Mouse (Mus musculus) MEL (cell line): ENCODE measurements around the gene Kcnh6. TPM values are rescaled to one million over a fixed set of nuclear protein-coding genes. Genes with fewer than 3 reads are reported as not detected.

Experiments used
- DNase-seq: peaks from one replicate; pipeline ENCODE4 v3.0.0; 2011; ENCODE audit warnings: low read depth, low spot score
- H3K27ac ChIP-seq: 2 replicates; pipeline ENCODE4 v1.5.1; 2012; ENCODE audit warnings: low read depth, mild to moderate bottlenecking, control low read depth, low read length, moderate library complexity; ENCODE audit not compliant: control insufficient read depth
- H3K27me3 ChIP-seq, 2 experiments: fragments of 150-350 bp in 1 of 2; sonication (generic) in 1 of 2; 2 replicates each; pipeline ENCODE4 v1.6.1; 2012; ENCODE audit warnings: low read length in 2 of 2, mild to moderate bottlenecking in 2 of 2, improper control_type of control experiment in 1 of 2, moderate library complexity in 1 of 2; ENCODE audit not compliant: insufficient read depth in 2 of 2, control insufficient read depth in 1 of 2
- H3K36me3 ChIP-seq, 2 experiments: 2 replicates each; pipeline ENCODE4 v1.6.1; 2012 to 2014; ENCODE audit warnings: low read length in 2 of 2, improper control_type of control experiment in 1 of 2, inconsistent platforms in 1 of 2, mild to moderate bottlenecking in 1 of 2; ENCODE audit not compliant: insufficient read depth in 2 of 2, control insufficient read depth in 1 of 2
- H3K4me1 ChIP-seq, 2 experiments: fragments of 150-350 bp in 1 of 2; sonication (generic) in 1 of 2; 2 replicates each; pipeline ENCODE4 v1.6.1; 2012; ENCODE audit warnings: low read length in 2 of 2, improper control_type of control experiment in 1 of 2, mild to moderate bottlenecking in 1 of 2; ENCODE audit not compliant: insufficient read depth in 2 of 2, control insufficient read depth in 1 of 2
- H3K4me3 ChIP-seq, 2 experiments: fragments of 150-350 bp in 1 of 2; sonication (generic) in 1 of 2; 2 replicates each; pipeline ENCODE4 v1.5.1; 2012; ENCODE audit warnings: low read depth in 2 of 2, low read length in 2 of 2, mild to moderate bottlenecking in 2 of 2, moderate library complexity in 2 of 2, control low read depth in 1 of 2, improper control_type of control experiment in 1 of 2; ENCODE audit not compliant: control insufficient read depth in 1 of 2, insufficient read depth in 1 of 2
- H3K79me2 ChIP-seq: 2 replicates; pipeline ENCODE4 v1.6.1; 2012; ENCODE audit warnings: mild to moderate bottlenecking, low read length, moderate library complexity; ENCODE audit not compliant: control insufficient read depth, poor library complexity, insufficient read depth
- H3K9ac ChIP-seq: 2 replicates; pipeline ENCODE4 v1.6.1; 2012; ENCODE audit warnings: low read depth, mild to moderate bottlenecking, control low read depth, low read length, moderate library complexity; ENCODE audit not compliant: control insufficient read depth, poor library complexity, severe bottlenecking
- H3K9me3 ChIP-seq: fragments of 150-350 bp; sonication (generic); replicated peaks from 2 replicates; pipeline ENCODE4 v1.6.1; 2012; ENCODE audit warnings: mild to moderate bottlenecking, low read length, improper control_type of control experiment, moderate library complexity; ENCODE audit not compliant: insufficient read depth
- BHLHE40 ChIP-seq: IDR thresholded peaks from 2 replicates; pipeline ENCODE4 v1.6.1; 2012; ENCODE audit warnings: low read depth, mild to moderate bottlenecking, inconsistent platforms, low read length, improper control_type of control experiment, borderline replicate concordance
- CHD1 ChIP-seq: IDR thresholded peaks from 2 replicates; pipeline ENCODE4 v1.6.1; 2012; ENCODE audit warnings: low read depth, mild to moderate bottlenecking, inconsistent platforms, low read length, improper control_type of control experiment
- CHD2 ChIP-seq: IDR thresholded peaks from 2 replicates; pipeline ENCODE4 v1.6.1; 2011; ENCODE audit warnings: low read length, improper control_type of control experiment
- CTCF ChIP-seq, 3 experiments: IDR thresholded peaks in 2 of 3; conservative IDR thresholded peaks in 1 of 3; 2 replicates each; pipeline ENCODE4 v1.5.1; 2011 to 2012; ENCODE audit warnings: low read length in 3 of 3, low read depth in 2 of 3, mild to moderate bottlenecking in 2 of 3, improper control_type of control experiment in 1 of 3, inconsistent platforms in 1 of 3, mixed read lengths in 1 of 3, moderate library complexity in 1 of 3; ENCODE audit not compliant: control insufficient read depth in 1 of 3, insufficient read depth in 1 of 3, poor library complexity in 1 of 3, severe bottlenecking in 1 of 3
- EP300 ChIP-seq, 2 experiments: IDR thresholded peaks; 2 replicates each; pipeline ENCODE4 v1.6.1; 2011; ENCODE audit warnings: improper control_type of control experiment in 2 of 2, low read length in 2 of 2, low read depth in 1 of 2, mild to moderate bottlenecking in 1 of 2
- ETS1 ChIP-seq: IDR thresholded peaks from 2 replicates; pipeline ENCODE4 v1.6.1; 2012; ENCODE audit warnings: low read depth, mild to moderate bottlenecking, inconsistent platforms, low read length, improper control_type of control experiment, moderate library complexity
- GABPA ChIP-seq: IDR thresholded peaks from 2 replicates; pipeline ENCODE4 v1.6.1; 2012; ENCODE audit warnings: low read depth, mild to moderate bottlenecking, inconsistent platforms, low read length, improper control_type of control experiment, moderate library complexity
- HCFC1 ChIP-seq: IDR thresholded peaks from 2 replicates; pipeline ENCODE4 v1.6.1; 2012; ENCODE audit warnings: low read depth, mild to moderate bottlenecking, inconsistent platforms, low read length, improper control_type of control experiment, moderate library complexity
- JUND ChIP-seq: IDR thresholded peaks from 2 replicates; pipeline ENCODE4 v1.6.1; 2011; ENCODE audit warnings: low read depth, mild to moderate bottlenecking, improper control_type of control experiment, low read length
- KAT2A ChIP-seq: conservative IDR thresholded peaks from 2 replicates; pipeline ENCODE4 v1.6.1; 2012; ENCODE audit warnings: low read depth, low read length, improper control_type of control experiment, inconsistent platforms
- MAZ ChIP-seq: IDR thresholded peaks from 2 replicates; pipeline ENCODE4 v1.6.1; 2012; ENCODE audit warnings: low read depth, mild to moderate bottlenecking, inconsistent platforms, low read length, improper control_type of control experiment
- MXI1 ChIP-seq: IDR thresholded peaks from 2 replicates; pipeline ENCODE4 v1.6.1; 2011; ENCODE audit warnings: mild to moderate bottlenecking, low read depth, low read length, improper control_type of control experiment
- NELFE ChIP-seq: IDR thresholded peaks from 2 replicates; pipeline ENCODE4 v1.6.1; 2011; ENCODE audit warnings: low read depth, low read length, improper control_type of control experiment
- POLR2AphosphoS2 ChIP-seq: IDR thresholded peaks from 2 replicates; pipeline ENCODE4 v1.6.1; 2011; ENCODE audit warnings: low read length, improper control_type of control experiment
- POLR2AphosphoS5 ChIP-seq: IDR thresholded peaks from 2 replicates; pipeline ENCODE4 v1.6.1; 2012; ENCODE audit warnings: low read depth, borderline replicate concordance, mild to moderate bottlenecking, inconsistent platforms, low read length, moderate library complexity, mixed read lengths
- RAD21 ChIP-seq: IDR thresholded peaks from 2 replicates; pipeline ENCODE4 v1.6.1; 2011; ENCODE audit warnings: mild to moderate bottlenecking, low read depth, low read length, improper control_type of control experiment
- RCOR1 ChIP-seq: IDR thresholded peaks from 2 replicates; pipeline ENCODE4 v1.6.1; 2012; ENCODE audit warnings: low read depth, mild to moderate bottlenecking, inconsistent platforms, low read length, improper control_type of control experiment
- SIN3A ChIP-seq: IDR thresholded peaks from 2 replicates; pipeline ENCODE4 v1.6.1; 2012; ENCODE audit warnings: low read length, improper control_type of control experiment, inconsistent platforms
- SMC3 ChIP-seq: IDR thresholded peaks from 2 replicates; pipeline ENCODE4 v1.6.1; 2011; ENCODE audit warnings: low read depth, low read length, improper control_type of control experiment
- USF1 ChIP-seq: IDR thresholded peaks from 2 replicates; pipeline ENCODE4 v1.6.1; 2014; ENCODE audit warnings: low read depth, mild to moderate bottlenecking, inconsistent platforms, low read length, improper control_type of control experiment, moderate library complexity
- USF2 ChIP-seq, 2 experiments: IDR thresholded peaks; 2 replicates each; pipeline ENCODE4 v1.6.1; 2011 to 2012; ENCODE audit warnings: improper control_type of control experiment in 2 of 2, low read length in 2 of 2, borderline replicate concordance in 1 of 2, inconsistent platforms in 1 of 2, low read depth in 1 of 2, mild to moderate bottlenecking in 1 of 2; ENCODE audit not compliant: insufficient read depth in 1 of 2
- ZKSCAN1 ChIP-seq: IDR thresholded peaks from 2 replicates; pipeline ENCODE4 v1.6.1; 2012; ENCODE audit warnings: low read depth, mild to moderate bottlenecking, inconsistent platforms, low read length, improper control_type of control experiment, moderate library complexity
- ZMIZ1 ChIP-seq: IDR thresholded peaks from 2 replicates; pipeline ENCODE4 v1.6.1; 2012; ENCODE audit warnings: low read depth, mild to moderate bottlenecking, inconsistent platforms, low read length, improper control_type of control experiment, moderate library complexity
- polyA plus RNA-seq, 2 experiments: library from polyadenylated mRNA; stranded (reverse) in 1 of 2; unstranded in 1 of 2; fragments of >175 nt in 1 of 2; fragments of >200 nt in 1 of 2; gene quantifications; 2 replicates each; pipeline versions ENCODE4 v1.2.1 to v1.2.4; 2012; ENCODE audit warnings: low replicate concordance in 2 of 2, low read depth in 1 of 2; ENCODE audit not compliant: insufficient read length in 2 of 2, insufficient read depth in 1 of 2, missing spikeins in 1 of 2
- total RNA-seq: library from RNA; depleted of rRNA; stranded (reverse); fragments of 300-350 nt; gene quantifications from 2 replicates; pipeline ENCODE4 v1.2.3, GENCODE M21; 2012

Gene Kcnh6
- total and polyA plus RNA-seq, 3 experiments = 0.04 to 0.07 TPM; not detected in 1

DNA sequence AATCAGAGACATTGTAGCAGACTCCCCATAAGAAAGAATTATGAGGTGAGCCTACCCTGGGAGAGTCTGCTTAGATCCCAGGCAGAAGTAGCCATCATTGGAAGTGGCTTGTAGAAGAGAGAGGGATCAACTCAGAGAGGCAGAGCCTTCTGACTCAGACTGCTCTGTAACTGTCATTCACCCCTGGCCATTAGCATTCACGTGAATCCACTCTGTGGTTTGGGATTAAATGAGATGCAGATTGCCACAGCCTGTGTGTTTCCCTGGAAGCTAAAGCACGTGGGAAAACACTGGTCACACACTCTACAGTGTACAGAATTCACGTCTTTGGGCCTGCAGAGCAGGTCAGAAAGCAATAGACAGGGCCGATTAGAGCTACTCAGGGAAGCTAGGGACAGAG lies 23.5 kb upstream of the Kcnh6 start:
- no peak for DNase-seq
- H3K27ac ChIP-seq = no peak overlapping the region
- TF ChIP-seq CTCF (IDR thresholded peaks at IDR 0.05 in 2 of 3, conservative IDR thresholded peaks at IDR 0.05 in 1 of 3; ENCODE audit: control insufficient read depth in 1 of 3, insufficient read depth in 1 of 3, low read depth in 2 of 3, low read length in 3 of 3, poor library complexity in 1 of 3, severe bottlenecking in 1 of 3) (no peak), POLR2AphosphoS5 (no peak), POLR2AphosphoS2 (no peak), RAD21 (no peak), JUND (no peak), EP300 (IDR thresholded peaks at IDR 0.05; ENCODE audit: low read depth in 1 of 2, low read length in 2 of 2) (no peak), USF1 (no peak), ZKSCAN1 (no peak), CHD2 (no peak), KAT2A (no peak), HCFC1 (no peak), BHLHE40 (no peak)
- peaks cover 0 to 6% of the 10 kb centered on the region in 2 experiments; a peak in 3 of 4 replicates for H3K27me3 ChIP-seq
- no peaks in the 10 kb centered on the region for H3K36me3 ChIP-seq
- H3K79me2 ChIP-seq = no peaks in the 10 kb centered on the region
- H3K4me3 ChIP-seq = no peak overlapping the region
- H3K4me1 ChIP-seq = no peaks in the 10 kb centered on the region
- no peak overlapping the region for H3K9ac ChIP-seq
- no peaks in the 10 kb centered on the region for H3K9me3 ChIP-seq

DNA sequence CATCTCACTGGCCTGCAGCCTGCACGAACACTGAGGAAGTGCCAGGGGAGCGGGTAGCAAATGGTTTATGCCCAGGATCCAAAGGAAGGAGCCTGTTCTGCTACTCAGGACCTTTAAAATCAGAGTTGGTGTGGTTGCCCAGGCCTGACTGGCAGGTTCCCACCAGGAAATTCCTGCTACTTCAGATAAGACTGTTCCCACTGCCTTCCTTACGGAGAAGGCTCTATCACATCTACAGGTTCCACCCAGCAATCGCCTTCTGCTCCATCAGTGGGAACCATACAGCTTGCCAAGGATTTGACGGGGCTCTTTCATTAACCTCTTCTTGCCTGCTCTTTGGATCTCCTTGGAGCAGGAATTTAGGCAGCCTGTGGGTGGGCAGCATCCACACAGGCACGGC lies 20.5 kb upstream of the Kcnh6 start:
- Histone ChIP-seq H3K9me3 (no peaks in the 10 kb centered on the region), H3K9ac (no peak overlapping the region), H3K79me2 (no peaks in the 10 kb centered on the region), H3K27ac (no peak overlapping the region), H3K4me1 (no peaks in the 10 kb centered on the region), H3K4me3 (no peak overlapping the region), H3K27me3 (peaks cover 12 to 17% of the 10 kb centered on the region in 2 experiments), H3K36me3 (no peaks in the 10 kb centered on the region)
- TF ChIP-seq JUND (no peak), SIN3A (no peak)
- DNase-seq = no peak

DNA sequence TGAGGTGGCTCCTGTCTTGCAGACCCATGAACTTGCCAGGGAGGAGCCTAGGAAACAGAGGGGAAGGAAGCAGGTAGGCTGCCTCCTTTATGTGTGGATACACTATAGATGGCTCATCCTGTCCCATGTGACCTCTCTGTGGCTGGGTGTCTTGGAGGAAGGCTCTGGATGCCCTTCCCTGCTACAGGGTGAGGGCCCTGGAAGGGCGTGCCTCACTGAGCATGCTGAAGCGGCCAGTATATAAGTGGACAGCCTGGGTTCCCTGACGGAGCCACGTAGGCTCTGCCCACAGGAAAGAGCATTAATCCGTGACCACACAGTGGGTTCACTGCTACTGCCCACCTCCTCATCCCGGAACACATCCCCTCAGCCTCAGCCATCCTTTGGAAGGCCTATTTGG lies 18.5 kb upstream of the Kcnh6 start:
- peaks cover 24 to 29% of the 10 kb centered on the region in 2 experiments for H3K27me3 ChIP-seq
- H3K4me1 ChIP-seq = no peaks in the 10 kb centered on the region
- H3K79me2 ChIP-seq = no peaks in the 10 kb centered on the region
- H3K36me3 ChIP-seq = no peaks in the 10 kb centered on the region
- no peak for DNase-seq
- H3K9ac ChIP-seq = no peak overlapping the region
- no peak overlapping the region for H3K27ac ChIP-seq
- H3K9me3 ChIP-seq = no peaks in the 10 kb centered on the region
- TF ChIP-seq CHD1 = no peak
- no peak for TF ChIP-seq MXI1
- no peak for TF ChIP-seq BHLHE40
- no peak for TF ChIP-seq SMC3
- TF ChIP-seq GABPA = no peak
- no peak for TF ChIP-seq NELFE
- TF ChIP-seq ZMIZ1 = no peak
- TF ChIP-seq ETS1 = no peak
- TF ChIP-seq USF2 (IDR thresholded peaks at IDR 0.05; ENCODE audit: borderline replicate concordance in 1 of 2, insufficient read depth in 1 of 2, low read depth in 1 of 2, low read length in 2 of 2) = no peak
- TF ChIP-seq RCOR1 = no peak
- no peak for TF ChIP-seq RAD21
- TF ChIP-seq SIN3A = no peak
- TF ChIP-seq MAZ = no peak
- TF ChIP-seq CHD2 = no peak
- H3K4me3 ChIP-seq = no peak overlapping the region
